Mouse (Mus musculus) cerebellum, adult 2 months (tissue): ENCODE data around the gene Tenm1.

ENCODE experiments used
- CTCF ChIP-seq: fragments of 200-500 bp; IDR thresholded peaks from 2 replicates; pipeline ENCODE4 v1.5.1; 2011; ENCODE audit warnings: low read depth, mild to moderate bottlenecking, control low read depth, low read length, moderate library complexity, borderline replicate concordance; ENCODE audit not compliant: insufficient read depth
- POLR2A ChIP-seq: fragments of 200-500 bp; IDR thresholded peaks from 2 replicates; pipeline ENCODE4 v1.6.1; 2011; ENCODE audit warnings: low read length, control low read depth, borderline replicate concordance; ENCODE audit not compliant: insufficient read depth

- no peak for TF ChIP-seq CTCF
- no peak for TF ChIP-seq POLR2A
These were observed 938.6 kb downstream of the Tenm1 start for GRCm38 (mm10) chrX:42490336-42490735.
